Comparison of ENCODE assay signal across 15 mouse cellular contexts in genomic region chr2:165998969-165999368, GRCm38 (mm10). TPM values are rescaled to one million over a fixed set of nuclear protein-coding genes. Genes with fewer than 3 reads are reported as not detected.
A peak's percentile ranks its signal among the peaks of the same experiment; 100 is the strongest.
DNase-seq lines count a peak whose midpoint lies in the region; ATAC-seq and TF ChIP-seq lines count a peak whose summit lies in the region.
"Had no signal": no experiment of that assay in that cellular context is flagged by ENCODE, and none has a peak within 500 bp of the region (broad histone marks: within the 10 kb centered on the region; RNA-seq: fewer than 3 reads in every experiment).

No protein-coding gene starts in this region.

- DNase-seq in gastrocnemius, adult 2 months, result no peak
- DNase-seq in gastrocnemius, postnatal 10 days, result no peak
- DNase-seq in hindbrain, embryonic 14.5 days (ENCODE audit: low spot score), result no peak
- DNase-seq in lung, postnatal 0 days (ENCODE audit: low spot score), result peak; percentile 42
- no peak for DNase-seq in lung, postnatal 10 days
- DNase-seq in testis, postnatal 14 days (ENCODE audit: low spot score), result no peak
- DNase-seq: cerebellum, adult 8-10 months; embryo, embryonic 11 days; kidney, postnatal 4 days; thymus, adult 2 months had no signal

- no peak for TF ChIP-seq CTCF in gastrocnemius, adult 2 months (IDR thresholded peaks at IDR 0.05)
- peak; percentile 33; the same call in 1 of the 2 replicates for TF ChIP-seq CTCF in lung, postnatal 0 days (IDR thresholded peaks at IDR 0.05)

- intact Hi-C loops in gastrocnemius, adult 2 months (cut with DNase I), result no loop called here

- no peak for ATAC-seq in hindbrain, embryonic 12.5 days (ENCODE audit: low FRiP score)
- no peak for ATAC-seq in hindbrain, embryonic 14.5 days (ENCODE audit: low FRiP score)
- peak; percentile 21; the same call in 1 of the 2 replicates for ATAC-seq in lung, postnatal 0 days

- no peaks in the 10 kb centered on the region for H3K36me3 ChIP-seq in hindbrain, embryonic 12.5 days
- no peaks in the 10 kb centered on the region for H3K36me3 ChIP-seq in hindbrain, embryonic 14.5 days (replicated peaks; ENCODE audit: control insufficient read depth, insufficient read depth)
- H3K36me3 ChIP-seq in lung, postnatal 0 days (ENCODE audit: insufficient read depth, low read length), result no peaks in the 10 kb centered on the region
- H3K36me3 ChIP-seq: hindbrain, embryonic 15.5 days; limb, embryonic 12.5 days had no signal

- H3K27me3 ChIP-seq in hindbrain, embryonic 12.5 days, result no peaks in the 10 kb centered on the region
- no peaks in the 10 kb centered on the region for H3K27me3 ChIP-seq in hindbrain, embryonic 14.5 days (ENCODE audit: control insufficient read depth, insufficient read depth, low read length)
- no peaks in the 10 kb centered on the region for H3K27me3 ChIP-seq in lung, postnatal 0 days (replicated peaks; ENCODE audit: insufficient read depth, low read length)
- H3K27me3 ChIP-seq: hindbrain, embryonic 15.5 days; limb, embryonic 12.5 days had no signal

- no peak for TF ChIP-seq EP300 in lung, postnatal 0 days (IDR thresholded peaks at IDR 0.05)

- WGBS in hindbrain, embryonic 12.5 days, result 34% methylated on average over 4 of the region's 4 CpGs
- WGBS in hindbrain, embryonic 14.5 days, result 27% methylated on average over 4 of the region's 4 CpGs
- WGBS in lung, postnatal 0 days, result 42% methylated on average over 4 of the region's 4 CpGs

- no peak overlapping the region for H3K4me3 ChIP-seq in gastrocnemius, adult 2 months
- H3K4me3 ChIP-seq in hindbrain, embryonic 12.5 days, result no peak overlapping the region
- no peak overlapping the region for H3K4me3 ChIP-seq in hindbrain, embryonic 14.5 days (replicated peaks; ENCODE audit: low read length)
- no peak overlapping the region for H3K4me3 ChIP-seq in lung, postnatal 0 days (ENCODE audit: low read depth, low read length)
- H3K4me3 ChIP-seq in brown adipose tissue, adult 24 weeks (ENCODE audit: insufficient read depth, low read depth, low read length), result no peak overlapping the region
- H3K4me3 ChIP-seq: erythroblast, embryonic 14.5 days; hindbrain, embryonic 15.5 days; limb, embryonic 12.5 days had no signal

- H3K9ac ChIP-seq in hindbrain, embryonic 12.5 days, result peak overlapping the region; percentile 42; the same call in 1 of the 2 replicates
- no peak overlapping the region for H3K9ac ChIP-seq in hindbrain, embryonic 14.5 days
- H3K9ac ChIP-seq in lung, postnatal 0 days (replicated peaks; ENCODE audit: low read depth), result no peak overlapping the region
- H3K9ac ChIP-seq: hindbrain, embryonic 15.5 days; limb, embryonic 12.5 days had no signal

- H3K9me3 ChIP-seq in hindbrain, embryonic 12.5 days (replicated peaks), result no peaks in the 10 kb centered on the region
- no peaks in the 10 kb centered on the region for H3K9me3 ChIP-seq in hindbrain, embryonic 14.5 days (ENCODE audit: control insufficient read depth, low read length)
- H3K9me3 ChIP-seq in lung, postnatal 0 days (ENCODE audit: low read length), result no peaks in the 10 kb centered on the region
- H3K9me3 ChIP-seq: hindbrain, embryonic 15.5 days; limb, embryonic 12.5 days had no signal

- H3K4me2 ChIP-seq in hindbrain, embryonic 12.5 days (replicated peaks), result no peak overlapping the region
- no peak overlapping the region for H3K4me2 ChIP-seq in hindbrain, embryonic 14.5 days (replicated peaks)
- H3K4me2 ChIP-seq in lung, postnatal 0 days (replicated peaks; ENCODE audit: low read depth, low read length), result no peak overlapping the region
- H3K4me2 ChIP-seq: hindbrain, embryonic 15.5 days; limb, embryonic 12.5 days had no signal

- peak overlapping the region; percentile 64 for H3K27ac ChIP-seq in gastrocnemius, adult 2 months
- H3K27ac ChIP-seq in hindbrain, embryonic 12.5 days, result peak overlapping the region; percentile 35; the same call in 1 of the 2 replicates
- H3K27ac ChIP-seq in hindbrain, embryonic 14.5 days, result no peak overlapping the region
- H3K27ac ChIP-seq in lung, postnatal 0 days (ENCODE audit: low read length), result no peak overlapping the region
- H3K27ac ChIP-seq in brown adipose tissue, adult 24 weeks (replicated peaks; ENCODE audit: low read depth, low read length), result 0 out of 2 replicates have a peak overlapping the region, but pooled peaks have one; percentile 5
- H3K27ac ChIP-seq: hindbrain, embryonic 15.5 days; limb, embryonic 12.5 days had no signal

- H3K4me1 ChIP-seq in hindbrain, embryonic 12.5 days, result peaks cover 38% of the 10 kb centered on the region
- peaks cover 24% of the 10 kb centered on the region for H3K4me1 ChIP-seq in hindbrain, embryonic 14.5 days (replicated peaks; ENCODE audit: control insufficient read depth, insufficient read depth, low read length)
- H3K4me1 ChIP-seq in lung, postnatal 0 days (ENCODE audit: insufficient read depth, low read depth, low read length), result no peaks in the 10 kb centered on the region; the same call in 1 of the 2 replicates
- peaks cover 28% of the 10 kb centered on the region for H3K4me1 ChIP-seq in brown adipose tissue, adult 24 weeks (ENCODE audit: control insufficient read depth, insufficient read depth, insufficient read length, low read length)

RNA-seq across cellular contexts. Expression of gene Ncoa3, which starts 6.5 kb away (rescaled TPM):
- 10 to 100 TPM; 21.0 to 24.8 TPM for total RNA-seq in gastrocnemius, adult 2 months (2021)
- total RNA-seq in gastrocnemius, postnatal 10 days (2021), result 10 to 100 TPM; 12.2 to 17.2 TPM
- polyA plus RNA-seq in hindbrain, embryonic 12.5 days (2016; fragmentation: Nextera tagmentation; extraction: Ambion mirVana), result 14.9 and 15.0 TPM in 2 replicates
- 15.5 and 18.1 TPM in 2 replicates for polyA plus RNA-seq in hindbrain, embryonic 14.5 days (2014; fragmentation: Nextera tagmentation; extraction: Ambion mirVana)
- polyA plus RNA-seq in lung, postnatal 0 days (2015; fragmentation: Nextera tagmentation; extraction: Ambion mirVana), result 8.5 and 10.4 TPM in 2 replicates
- polyA plus RNA-seq in brown adipose tissue, adult 24 weeks (2012; ENCODE audit: insufficient read depth, insufficient read length, missing spikeins), result 7.8 and 10.1 TPM in 2 replicates

Comparison
In these comparisons a context has a peak if more than half of its experiments do, and no peak if none do; other contexts are left out.
1. H3K27ac ChIP-seq: peak in gastrocnemius, adult 2 months (single experiment), hindbrain, embryonic 12.5 days (single experiment) and brown adipose tissue, adult 24 weeks (single experiment); none in hindbrain, embryonic 14.5 days (single experiment) and lung, postnatal 0 days (single experiment).